Mouse (Mus musculus): ENCODE data around the gene Mixl1. TPM values are rescaled to one million over a fixed set of nuclear protein-coding genes. Genes with fewer than 3 reads are reported as not detected.

Mixl1 gene
- polyA plus RNA-seq, 1 experiment, result 1.2 TPM

GRCm38 (mm10) chr1:180719951-180720689 lies 23.3 kb upstream of the Mixl1 start:
- H3K9ac ChIP-seq (ENCODE audit: low read depth, poor library complexity, severe bottlenecking), result no peak overlapping the region
- no peaks in the 10 kb centered on the region for H3K36me3 ChIP-seq (ENCODE audit: control insufficient read depth, insufficient read depth, low read length, poor library complexity, severe bottlenecking)
- no peak overlapping the region for H3K4me3 ChIP-seq (ENCODE audit: low read depth, low read length)
- H3K27me3 ChIP-seq (ENCODE audit: control insufficient read depth, insufficient read depth, low read length, poor library complexity, severe bottlenecking), result no peaks in the 10 kb centered on the region
- no peaks in the 10 kb centered on the region for H3K4me1 ChIP-seq (ENCODE audit: control insufficient read depth, insufficient read depth, low read length)
- TF ChIP-seq EP300 (IDR thresholded peaks at IDR 0.05; ENCODE audit: insufficient read depth, low read depth, low read length) (no peak), CTCF (IDR thresholded peaks at IDR 0.05; ENCODE audit: low read depth, low read length) (peak; percentile 94), POLR2A (IDR thresholded peaks at IDR 0.05; ENCODE audit: insufficient read depth, low read length) (no peak)
- H3K27ac ChIP-seq (ENCODE audit: insufficient read depth, low read length), result no peak overlapping the region
- H3K9me3 ChIP-seq (replicated peaks; ENCODE audit: control insufficient read depth, insufficient read depth, low read length, poor library complexity, severe bottlenecking), result no peaks in the 10 kb centered on the region

GRCm38 (mm10) chr1:180719483-180719882 lies 22.6 kb upstream of the Mixl1 start:
- H3K27me3 ChIP-seq (ENCODE audit: control insufficient read depth, insufficient read depth, low read length, poor library complexity, severe bottlenecking), result no peaks in the 10 kb centered on the region
- no peak for TF ChIP-seq EP300 (IDR thresholded peaks at IDR 0.05; ENCODE audit: insufficient read depth, low read depth, low read length)
- no peak for TF ChIP-seq CTCF (IDR thresholded peaks at IDR 0.05; ENCODE audit: low read depth, low read length)
- TF ChIP-seq POLR2A (IDR thresholded peaks at IDR 0.05; ENCODE audit: insufficient read depth, low read length), result no peak

GRCm38 (mm10) chr1:180718756-180719155 lies 21.9 kb upstream of the Mixl1 start:
- H3K36me3 ChIP-seq (ENCODE audit: control insufficient read depth, insufficient read depth, low read length, poor library complexity, severe bottlenecking), result no peaks in the 10 kb centered on the region
- H3K27me3 ChIP-seq (ENCODE audit: control insufficient read depth, insufficient read depth, low read length, poor library complexity, severe bottlenecking), result no peaks in the 10 kb centered on the region
- no peak overlapping the region for H3K27ac ChIP-seq (ENCODE audit: insufficient read depth, low read length)
- H3K4me3 ChIP-seq (ENCODE audit: low read depth, low read length), result no peak overlapping the region
- H3K4me1 ChIP-seq (ENCODE audit: control insufficient read depth, insufficient read depth, low read length), result no peaks in the 10 kb centered on the region
- H3K9me3 ChIP-seq (replicated peaks; ENCODE audit: control insufficient read depth, insufficient read depth, low read length, poor library complexity, severe bottlenecking), result no peaks in the 10 kb centered on the region
- TF ChIP-seq CTCF (IDR thresholded peaks at IDR 0.05; ENCODE audit: low read depth, low read length), result no peak
- TF ChIP-seq EP300 (IDR thresholded peaks at IDR 0.05; ENCODE audit: insufficient read depth, low read depth, low read length), result no peak
- no peak for TF ChIP-seq POLR2A (IDR thresholded peaks at IDR 0.05; ENCODE audit: insufficient read depth, low read length)
- H3K9ac ChIP-seq (ENCODE audit: low read depth, poor library complexity, severe bottlenecking), result no peak overlapping the region

More at GRCm38 (mm10) chr1:180719483-180719882, 22.6 kb upstream of the Mixl1 start:
- Histone ChIP-seq H3K27ac (ENCODE audit: insufficient read depth, low read length) (no peak overlapping the region), H3K9ac (ENCODE audit: low read depth, poor library complexity, severe bottlenecking) (no peak overlapping the region), H3K36me3 (ENCODE audit: control insufficient read depth, insufficient read depth, low read length, poor library complexity, severe bottlenecking) (no peaks in the 10 kb centered on the region), H3K4me1 (ENCODE audit: control insufficient read depth, insufficient read depth, low read length) (no peaks in the 10 kb centered on the region), H3K9me3 (replicated peaks; ENCODE audit: control insufficient read depth, insufficient read depth, low read length, poor library complexity, severe bottlenecking) (no peaks in the 10 kb centered on the region), H3K4me3 (ENCODE audit: low read depth, low read length) (no peak overlapping the region)

- Histone ChIP-seq H3K4me1 (ENCODE audit: control insufficient read depth, insufficient read depth, low read length) (no peaks in the 10 kb centered on the region), H3K9ac (ENCODE audit: low read depth, poor library complexity, severe bottlenecking) (no peak overlapping the region), H3K36me3 (ENCODE audit: control insufficient read depth, insufficient read depth, low read length, poor library complexity, severe bottlenecking) (no peaks in the 10 kb centered on the region), H3K27me3 (ENCODE audit: control insufficient read depth, insufficient read depth, low read length, poor library complexity, severe bottlenecking) (no peaks in the 10 kb centered on the region), H3K4me3 (ENCODE audit: low read depth, low read length) (no peak overlapping the region), H3K27ac (ENCODE audit: insufficient read depth, low read length) (no peak overlapping the region), H3K9me3 (replicated peaks; ENCODE audit: control insufficient read depth, insufficient read depth, low read length, poor library complexity, severe bottlenecking) (no peaks in the 10 kb centered on the region)
- TF ChIP-seq POLR2A (IDR thresholded peaks at IDR 0.05; ENCODE audit: insufficient read depth, low read length), result no peak
- TF ChIP-seq CTCF (IDR thresholded peaks at IDR 0.05; ENCODE audit: low read depth, low read length), result no peak
- TF ChIP-seq EP300 (IDR thresholded peaks at IDR 0.05; ENCODE audit: insufficient read depth, low read depth, low read length), result no peak
Measured at GRCm38 (mm10) chr1:180708935-180709776, 12.3 kb upstream of the Mixl1 start.

GRCm38 (mm10) chr1:180707813-180708212 lies 11.0 kb upstream of the Mixl1 start:
- Histone ChIP-seq H3K27me3 (ENCODE audit: control insufficient read depth, insufficient read depth, low read length, poor library complexity, severe bottlenecking) (no peaks in the 10 kb centered on the region), H3K36me3 (ENCODE audit: control insufficient read depth, insufficient read depth, low read length, poor library complexity, severe bottlenecking) (no peaks in the 10 kb centered on the region), H3K9ac (ENCODE audit: low read depth, poor library complexity, severe bottlenecking) (no peak overlapping the region), H3K27ac (ENCODE audit: insufficient read depth, low read length) (no peak overlapping the region), H3K4me1 (ENCODE audit: control insufficient read depth, insufficient read depth, low read length) (no peaks in the 10 kb centered on the region), H3K9me3 (replicated peaks; ENCODE audit: control insufficient read depth, insufficient read depth, low read length, poor library complexity, severe bottlenecking) (no peaks in the 10 kb centered on the region), H3K4me3 (ENCODE audit: low read depth, low read length) (no peak overlapping the region)
- TF ChIP-seq CTCF (IDR thresholded peaks at IDR 0.05; ENCODE audit: low read depth, low read length) (no peak), EP300 (IDR thresholded peaks at IDR 0.05; ENCODE audit: insufficient read depth, low read depth, low read length) (no peak), POLR2A (IDR thresholded peaks at IDR 0.05; ENCODE audit: insufficient read depth, low read length) (no peak)

- Histone ChIP-seq H3K4me3 (ENCODE audit: low read depth, low read length) (no peak overlapping the region), H3K36me3 (ENCODE audit: control insufficient read depth, insufficient read depth, low read length, poor library complexity, severe bottlenecking) (no peaks in the 10 kb centered on the region), H3K9ac (ENCODE audit: low read depth, poor library complexity, severe bottlenecking) (no peak overlapping the region), H3K9me3 (replicated peaks; ENCODE audit: control insufficient read depth, insufficient read depth, low read length, poor library complexity, severe bottlenecking) (no peaks in the 10 kb centered on the region), H3K27ac (ENCODE audit: insufficient read depth, low read length) (no peak overlapping the region), H3K4me1 (ENCODE audit: control insufficient read depth, insufficient read depth, low read length) (no peaks in the 10 kb centered on the region), H3K27me3 (ENCODE audit: control insufficient read depth, insufficient read depth, low read length, poor library complexity, severe bottlenecking) (no peaks in the 10 kb centered on the region)
- TF ChIP-seq CTCF (IDR thresholded peaks at IDR 0.05; ENCODE audit: low read depth, low read length) (no peak), POLR2A (IDR thresholded peaks at IDR 0.05; ENCODE audit: insufficient read depth, low read length) (no peak), EP300 (IDR thresholded peaks at IDR 0.05; ENCODE audit: insufficient read depth, low read depth, low read length) (no peak)
Measured at GRCm38 (mm10) chr1:180707368-180707767, 10.5 kb upstream of the Mixl1 start.
